Mouse (Mus musculus) C2C12 (cell line): Measurements from ENCODE around the gene Ciita. TPM values are rescaled to one million over a fixed set of nuclear protein-coding genes. Genes with fewer than 3 reads are reported as not detected.

Source experiments
- H3K27me3 ChIP-seq: one replicate; pipeline ENCODE4 v1.6.1; 2011; ENCODE audit not compliant: control insufficient read depth, insufficient read depth, insufficient read length
- H3K36me3 ChIP-seq: one replicate; pipeline ENCODE4 v1.6.1; 2011; ENCODE audit not compliant: control insufficient read depth, insufficient read depth
- H3K4me3 ChIP-seq: one replicate; pipeline ENCODE4 v1.5.1; 2011; ENCODE audit warnings: mild to moderate bottlenecking, control low read depth; ENCODE audit not compliant: poor library complexity, insufficient read depth, severe bottlenecking
- H3K79me2 ChIP-seq: one replicate; pipeline ENCODE4 v1.6.1; 2011; ENCODE audit not compliant: control insufficient read depth, insufficient read depth
- H3K79me3 ChIP-seq: one replicate; pipeline ENCODE4 v1.6.1; 2011; ENCODE audit warnings: low read depth, control low read depth
- H3ac ChIP-seq: one replicate; pipeline ENCODE3; 2011; ENCODE audit warnings: low read depth; ENCODE audit not compliant: control insufficient read depth, insufficient read length
- CEBPB ChIP-seq: IDR thresholded peaks from one replicate; pipeline ENCODE4 v1.6.1; 2011; ENCODE audit warnings: low read depth, mild to moderate bottlenecking, control low read depth, moderate library complexity
- CTCF ChIP-seq: IDR thresholded peaks from one replicate; pipeline ENCODE4 v1.5.1; 2011; ENCODE audit not compliant: control insufficient read depth, insufficient read depth, insufficient read length
- FOSL1 ChIP-seq: IDR thresholded peaks from one replicate; pipeline ENCODE4 v1.8.0; 2011; ENCODE audit warnings: mild to moderate bottlenecking, low read length; ENCODE audit not compliant: poor library complexity, insufficient read depth, severe bottlenecking
- MAX ChIP-seq: IDR thresholded peaks from one replicate; pipeline ENCODE4 v1.6.1; 2011; ENCODE audit warnings: mild to moderate bottlenecking, control low read depth
- MYOD1 ChIP-seq: IDR thresholded peaks from one replicate; pipeline ENCODE4 v1.6.1; 2011; ENCODE audit warnings: low read depth; ENCODE audit not compliant: control insufficient read depth, insufficient read length
- MYOG ChIP-seq: IDR thresholded peaks from one replicate; pipeline ENCODE4 v1.6.1; 2011; ENCODE audit not compliant: control insufficient read depth, insufficient read length; ENCODE audit errors: extremely low read depth
- USF1 ChIP-seq: IDR thresholded peaks from one replicate; pipeline ENCODE4 v1.6.1; 2011; ENCODE audit warnings: low read depth, mild to moderate bottlenecking, control low read depth, moderate library complexity
- polyA plus RNA-seq: library from polyadenylated mRNA; unstranded; fragments of >200 nt; fragmentation: generic; extraction: Trizol; gene quantifications from one replicate; pipeline ENCODE4 v1.2.1, GENCODE M21; 2012; ENCODE audit warnings: missing spikeins

The Ciita gene
- polyA plus RNA-seq, 1 experiment = not detected

- no peaks in the 10 kb centered on the region for H3K79me3 ChIP-seq
- no peaks in the 10 kb centered on the region for H3K79me2 ChIP-seq
- no peak for TF ChIP-seq CTCF
- H3K36me3 ChIP-seq = no peaks in the 10 kb centered on the region
- no peak overlapping the region for H3K4me3 ChIP-seq
- H3K27me3 ChIP-seq = peaks cover 33% of the 10 kb centered on the region
- H3ac ChIP-seq = no peak overlapping the region
These were observed 10.1 kb downstream of the Ciita start for GRCm38 (mm10) chr16:10489904-10490457.

- H3K36me3 ChIP-seq = no peaks in the 10 kb centered on the region
- peaks cover 33% of the 10 kb centered on the region for H3K27me3 ChIP-seq
- TF ChIP-seq FOSL1 (no peak), MYOD1 (no peak), MAX (no peak), MYOG (no peak), CEBPB (no peak), CTCF (no peak)
- no peak overlapping the region for H3ac ChIP-seq
- H3K79me2 ChIP-seq = no peaks in the 10 kb centered on the region
- no peak overlapping the region for H3K4me3 ChIP-seq
- no peaks in the 10 kb centered on the region for H3K79me3 ChIP-seq
These were observed 10.8 kb downstream of the Ciita start for GRCm38 (mm10) chr16:10490503-10491150.

GRCm38 (mm10) chr16:10491716-10492115 lies 11.9 kb downstream of the Ciita start:
- H3K36me3 ChIP-seq = no peaks in the 10 kb centered on the region
- no peak for TF ChIP-seq USF1
- TF ChIP-seq MYOD1 = no peak
- TF ChIP-seq MAX = no peak
- TF ChIP-seq FOSL1 = no peak
- no peak for TF ChIP-seq CTCF
- no peak for TF ChIP-seq MYOG
- no peak for TF ChIP-seq CEBPB
- H3K4me3 ChIP-seq = no peak overlapping the region
- H3K79me3 ChIP-seq = no peaks in the 10 kb centered on the region
- peaks cover 33% of the 10 kb centered on the region for H3K27me3 ChIP-seq
- H3K79me2 ChIP-seq = no peaks in the 10 kb centered on the region
- H3ac ChIP-seq = no peak overlapping the region

- TF ChIP-seq MYOD1 = no peak
- no peak for TF ChIP-seq MYOG
- no peak for TF ChIP-seq CTCF
- no peak for TF ChIP-seq USF1
- TF ChIP-seq CEBPB = no peak
- no peak for TF ChIP-seq MAX
- TF ChIP-seq FOSL1 = no peak
- Histone ChIP-seq H3K79me2 (no peaks in the 10 kb centered on the region), H3K4me3 (no peak overlapping the region), H3K27me3 (peaks cover 33% of the 10 kb centered on the region), H3ac (no peak overlapping the region), H3K36me3 (no peaks in the 10 kb centered on the region), H3K79me3 (no peaks in the 10 kb centered on the region)
These were observed 12.7 kb downstream of the Ciita start for GRCm38 (mm10) chr16:10492587-10492986.

GRCm38 (mm10) chr16:10495824-10496298 lies 16.0 kb downstream of the Ciita start:
- H3K79me2 ChIP-seq = no peaks in the 10 kb centered on the region
- no peak overlapping the region for H3ac ChIP-seq
- H3K79me3 ChIP-seq = no peaks in the 10 kb centered on the region
- H3K36me3 ChIP-seq = no peaks in the 10 kb centered on the region
- TF ChIP-seq MYOD1 (no peak), USF1 (no peak), CEBPB (no peak), CTCF (no peak), MAX (no peak), MYOG (no peak), FOSL1 (no peak)
- H3K27me3 ChIP-seq = peaks cover 11% of the 10 kb centered on the region
- no peak overlapping the region for H3K4me3 ChIP-seq

- Histone ChIP-seq H3K36me3 (no peaks in the 10 kb centered on the region), H3K4me3 (no peak overlapping the region), H3ac (no peak overlapping the region), H3K79me2 (no peaks in the 10 kb centered on the region), H3K79me3 (no peaks in the 10 kb centered on the region), H3K27me3 (peaks cover 7% of the 10 kb centered on the region)
- no peak for TF ChIP-seq CEBPB
- TF ChIP-seq FOSL1 = no peak
- TF ChIP-seq MYOG = no peak
These were observed 18.3 kb downstream of the Ciita start for GRCm38 (mm10) chr16:10498096-10498602.
